Mouse (Mus musculus): Measurements from ENCODE around the gene Cyp2f2.

Cyp2f2 gene

DNA sequence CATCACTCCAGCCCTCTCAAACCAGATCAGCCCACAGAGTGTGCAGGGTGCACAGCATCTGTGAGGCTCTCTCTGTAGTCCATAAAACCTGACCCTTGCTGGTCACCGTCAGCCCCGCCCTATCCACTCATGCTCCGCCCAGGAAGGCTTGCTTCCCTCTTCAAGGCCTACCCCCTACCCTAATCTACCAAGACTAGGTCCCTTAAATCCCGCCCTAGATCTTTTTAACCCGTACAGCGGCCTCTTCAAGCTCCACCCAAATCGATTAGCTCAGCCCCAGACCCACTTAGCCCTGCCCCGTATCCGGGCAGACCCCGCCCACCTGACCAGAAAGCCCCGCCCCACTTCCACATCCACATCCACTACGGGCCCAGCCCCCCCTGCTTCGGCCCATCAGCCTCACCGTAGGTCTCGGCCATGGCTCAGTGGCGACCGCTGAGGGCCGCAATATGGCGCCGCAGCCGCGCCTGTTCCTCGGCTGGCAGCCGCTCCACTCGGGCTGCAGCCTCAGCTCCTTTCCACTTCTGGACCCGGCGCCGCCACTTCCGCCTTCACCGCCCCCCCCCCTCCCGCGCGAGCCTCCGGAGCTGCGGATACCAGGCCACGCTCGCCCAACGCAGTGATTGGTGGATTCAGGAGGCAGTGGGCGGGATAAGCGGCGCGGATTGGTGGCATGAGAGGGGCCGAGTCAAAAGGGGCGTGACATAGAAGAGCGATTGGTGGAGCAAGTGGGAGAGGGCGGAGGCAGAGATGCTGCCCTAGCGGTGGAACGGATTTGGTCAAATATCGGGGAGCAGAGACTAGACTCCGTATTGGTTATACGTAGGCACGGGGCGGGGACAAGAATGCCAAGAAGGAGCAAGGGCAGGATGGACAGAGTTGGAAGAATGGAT is 58.9 kb downstream of the Cyp2f2 start, which contains the start of gene Rab4b:
Gene Rab4b (minus strand): TSS at position 573 of the 893 bp plus-strand sequence.
- peaks cover 83% of the 10 kb centered on the region for H3K4me1 ChIP-seq (replicated peaks; ENCODE audit: low read depth, low read length)
- TF ChIP-seq POU5F1 (IDR thresholded peaks at IDR 0.05; ENCODE audit: borderline replicate concordance, low read length) (no peak), NANOG (IDR thresholded peaks at IDR 0.05; ENCODE audit: borderline replicate concordance, low read length) (no peak), CTCF (conservative IDR thresholded peaks at IDR 0.05; ENCODE audit: low read length) (peak; percentile 24)
- H3K36me3 ChIP-seq (ENCODE audit: insufficient read depth, low read length), result peaks cover 28% of the 10 kb centered on the region
- no peaks in the 10 kb centered on the region for H3K9me3 ChIP-seq (ENCODE audit: low read length)
- peak within 1 kb of the TSS; percentile 88 for H3K4me3 ChIP-seq (replicated peaks; ENCODE audit: low read length)
- no peaks in the 10 kb centered on the region for H3K27me3 ChIP-seq (ENCODE audit: insufficient read depth, low read length)

DNA sequence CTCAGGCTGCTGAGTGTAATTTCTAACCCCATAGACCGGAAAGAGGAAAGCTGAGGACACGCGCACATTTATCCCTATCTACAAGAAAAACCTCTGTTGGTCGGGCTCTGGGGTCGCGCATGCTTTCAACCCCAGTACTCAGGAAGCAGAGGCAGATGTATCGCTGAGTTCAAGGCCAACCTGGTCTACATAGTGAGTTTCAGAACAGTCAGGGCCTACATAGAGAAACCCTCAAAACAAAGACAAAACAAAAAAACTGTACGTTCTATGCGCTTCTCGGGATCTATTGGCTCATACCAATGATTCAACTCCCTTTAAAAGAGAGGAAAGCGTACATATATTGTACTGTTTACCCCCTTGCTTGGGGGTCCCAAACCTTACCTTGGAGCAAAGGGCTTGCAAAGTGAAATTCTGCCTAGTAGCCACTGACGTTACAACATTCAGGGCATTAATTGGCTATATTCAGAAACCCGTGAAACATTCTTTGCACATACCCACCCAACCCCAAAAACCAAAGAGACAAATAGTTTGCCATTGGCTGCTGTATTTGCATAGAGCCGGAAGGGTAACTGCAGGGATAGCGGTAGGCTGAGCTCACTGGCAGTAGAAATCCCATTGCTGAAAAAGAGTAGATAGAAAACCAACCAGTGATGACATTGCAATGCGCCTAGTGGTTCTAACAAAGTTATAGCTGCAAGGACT is 59.7 kb downstream of the Cyp2f2 start:
- no peaks in the 10 kb centered on the region for H3K9me3 ChIP-seq (ENCODE audit: low read length)
- TF ChIP-seq NANOG (IDR thresholded peaks at IDR 0.05; ENCODE audit: borderline replicate concordance, low read length), result no peak
- no peak for TF ChIP-seq POU5F1 (IDR thresholded peaks at IDR 0.05; ENCODE audit: borderline replicate concordance, low read length)
- no peak for TF ChIP-seq CTCF (conservative IDR thresholded peaks at IDR 0.05; ENCODE audit: low read length)
- H3K36me3 ChIP-seq (ENCODE audit: insufficient read depth, low read length), result peaks cover 26% of the 10 kb centered on the region
- H3K4me3 ChIP-seq (replicated peaks; ENCODE audit: low read length), result peak overlapping the region; percentile 88
- H3K27me3 ChIP-seq (ENCODE audit: insufficient read depth, low read length), result no peaks in the 10 kb centered on the region
- H3K4me1 ChIP-seq (replicated peaks; ENCODE audit: low read depth, low read length), result peaks cover 81% of the 10 kb centered on the region

DNA sequence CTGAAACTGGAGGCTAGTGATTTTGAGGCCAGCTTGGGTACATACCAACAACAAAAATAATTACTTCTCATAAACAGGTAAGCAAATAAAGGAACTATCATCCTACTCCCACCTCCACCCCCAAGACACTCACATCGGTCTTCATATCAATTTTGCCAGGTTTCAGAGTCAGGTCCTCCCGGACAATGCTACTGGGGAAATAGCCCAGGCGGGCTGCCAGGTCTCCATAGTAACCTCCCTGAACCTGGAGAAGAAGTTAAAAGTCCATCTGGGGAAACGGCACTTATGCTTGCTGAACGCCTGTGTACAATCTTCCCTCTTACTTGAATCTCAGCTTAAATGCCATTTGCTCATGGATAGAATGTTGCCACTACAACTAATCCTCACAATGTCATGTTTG is 60.3 kb downstream of the Cyp2f2 start:
- Histone ChIP-seq H3K9me3 (ENCODE audit: low read length) (no peaks in the 10 kb centered on the region), H3K4me3 (replicated peaks; ENCODE audit: low read length) (peak overlapping the region; percentile 88), H3K4me1 (replicated peaks; ENCODE audit: low read depth, low read length) (peaks cover 79% of the 10 kb centered on the region), H3K36me3 (ENCODE audit: insufficient read depth, low read length) (peaks cover 27% of the 10 kb centered on the region), H3K27me3 (ENCODE audit: insufficient read depth, low read length) (no peaks in the 10 kb centered on the region)
- TF ChIP-seq POU5F1 (IDR thresholded peaks at IDR 0.05; ENCODE audit: borderline replicate concordance, low read length), result no peak
- no peak for TF ChIP-seq NANOG (IDR thresholded peaks at IDR 0.05; ENCODE audit: borderline replicate concordance, low read length)
- TF ChIP-seq CTCF (conservative IDR thresholded peaks at IDR 0.05; ENCODE audit: low read length), result no peak

DNA sequence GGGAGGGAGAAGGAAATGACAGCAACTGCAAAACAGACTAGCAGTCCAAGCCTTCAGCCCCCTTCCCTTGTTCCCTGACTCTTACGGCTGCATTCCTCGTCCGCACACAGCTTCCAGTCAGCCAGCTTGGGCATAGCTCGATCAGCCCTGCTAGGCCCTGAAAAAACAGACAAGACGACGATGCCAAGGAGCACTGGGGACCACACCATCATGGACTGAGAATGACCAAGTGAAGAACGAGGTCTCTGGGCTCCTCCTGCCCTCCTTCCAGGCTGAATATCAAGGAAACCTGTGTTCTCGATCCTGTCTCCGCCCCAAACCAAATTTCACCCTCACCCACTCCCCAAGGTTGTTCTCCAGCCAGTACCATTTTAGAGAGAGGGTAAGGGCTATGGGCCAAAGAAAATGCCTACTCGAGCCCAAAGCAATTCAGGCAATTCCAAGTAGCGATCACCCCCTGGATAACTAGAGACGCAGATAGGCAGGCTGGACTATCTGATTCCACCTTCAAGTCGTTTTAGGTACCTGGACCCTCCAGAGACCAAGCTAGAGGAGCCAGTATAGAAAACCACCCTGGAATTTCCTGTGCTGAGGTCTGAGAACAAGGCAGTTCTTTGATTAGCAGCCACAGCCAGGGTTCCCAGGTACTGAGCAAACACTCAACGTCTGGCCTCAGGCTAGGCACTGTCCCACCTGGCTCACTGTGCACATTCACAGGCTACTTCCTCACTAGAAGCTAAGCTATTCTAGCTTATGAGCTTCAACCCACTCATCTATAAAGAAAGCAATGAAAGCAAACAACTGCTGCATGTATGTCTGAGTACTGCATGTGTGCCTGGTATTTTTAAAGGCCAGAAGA is 61.4 kb downstream of the Cyp2f2 start, which contains the start of the genes Gm21983 and Mia:
Gene Gm21983 (minus strand): TSS at position 250 of the 859 bp plus-strand sequence.
Gene Mia (minus strand): TSS at position 321 of the 859 bp plus-strand sequence.
- H3K4me3 ChIP-seq (replicated peaks; ENCODE audit: low read length), result peak within 1 kb of the TSS; percentile 88
- peaks cover 80% of the 10 kb centered on the region for H3K4me1 ChIP-seq (replicated peaks; ENCODE audit: low read depth, low read length)
- no peaks in the 10 kb centered on the region for H3K9me3 ChIP-seq (ENCODE audit: low read length)
- no peak for TF ChIP-seq CTCF (conservative IDR thresholded peaks at IDR 0.05; ENCODE audit: low read length)
- H3K36me3 ChIP-seq (ENCODE audit: insufficient read depth, low read length), result peaks cover 34% of the 10 kb centered on the region
- H3K27me3 ChIP-seq (ENCODE audit: insufficient read depth, low read length), result no peaks in the 10 kb centered on the region

- H3K36me3 ChIP-seq (ENCODE audit: insufficient read depth, low read length), result peaks cover 48% of the 10 kb centered on the region
- peaks cover 88% of the 10 kb centered on the region for H3K4me1 ChIP-seq (replicated peaks; ENCODE audit: low read depth, low read length)
- no peak overlapping the region for H3K4me3 ChIP-seq (replicated peaks; ENCODE audit: low read length)
- no peaks in the 10 kb centered on the region for H3K9me3 ChIP-seq (ENCODE audit: low read length)
- TF ChIP-seq POU5F1 (IDR thresholded peaks at IDR 0.05; ENCODE audit: borderline replicate concordance, low read length) (no peak), NANOG (IDR thresholded peaks at IDR 0.05; ENCODE audit: borderline replicate concordance, low read length) (no peak), CTCF (conservative IDR thresholded peaks at IDR 0.05; ENCODE audit: low read length) (no peak)
- no peaks in the 10 kb centered on the region for H3K27me3 ChIP-seq (ENCODE audit: insufficient read depth, low read length)
Observed at GRCm38 (mm10) chr7:27182498-27182897, 62.8 kb downstream of the Cyp2f2 start.

Data from E14TG2a.4 (cell line).